Mouse (Mus musculus) liver, adult 2 months (tissue): ENCODE results near the gene Acot2. TPM values are rescaled to one million over a fixed set of nuclear protein-coding genes. Genes with fewer than 3 reads are reported as not detected.

Experiments
- DNase-seq: peaks from one replicate; pipeline ENCODE4 v3.0.0-alpha.2; 2011; ENCODE audit warnings: low read depth, low spot score; ENCODE audit errors: extremely low read depth
- H3K27ac ChIP-seq: fragments of 200-500 bp; replicated peaks from 2 replicates; pipeline ENCODE4 v1.5.1; 2012; ENCODE audit warnings: low read depth, mild to moderate bottlenecking, control low read depth, inconsistent platforms, low read length; ENCODE audit not compliant: insufficient read depth
- H3K27me3 ChIP-seq: fragments of 200-500 bp; 2 replicates; pipeline ENCODE4 v1.6.1; 2012; ENCODE audit warnings: mild to moderate bottlenecking, moderate library complexity, low read length, inconsistent platforms; ENCODE audit not compliant: control insufficient read depth, insufficient read depth
- H3K36me3 ChIP-seq: fragments of 200-500 bp; 2 replicates; pipeline ENCODE4 v1.6.1; 2012; ENCODE audit warnings: low read length, inconsistent platforms; ENCODE audit not compliant: control insufficient read depth, insufficient read depth
- H3K4me1 ChIP-seq: fragments of 200-500 bp; 2 replicates; pipeline ENCODE4 v1.6.1; 2011; ENCODE audit warnings: low read length; ENCODE audit not compliant: control insufficient read depth, insufficient read depth
- H3K4me3 ChIP-seq: fragments of 200-500 bp; 2 replicates; pipeline ENCODE4 v1.5.1; 2011; ENCODE audit warnings: low read depth, mild to moderate bottlenecking, control low read depth, low read length, moderate library complexity; ENCODE audit not compliant: insufficient read depth
- H3K79me2 ChIP-seq: fragments of 200-500 bp; 2 replicates; pipeline ENCODE4 v1.6.1; 2012; ENCODE audit warnings: inconsistent platforms, mild to moderate bottlenecking, low read length, moderate library complexity; ENCODE audit not compliant: control insufficient read depth, insufficient read depth
- H3K9ac ChIP-seq: fragments of 200-500 bp; 2 replicates; pipeline ENCODE4 v1.6.1; 2012; ENCODE audit warnings: low read depth, mild to moderate bottlenecking, control low read depth, inconsistent platforms, low read length
- CTCF ChIP-seq: fragments of 200-500 bp; IDR thresholded peaks from 2 replicates; pipeline ENCODE4 v1.5.1; 2011; ENCODE audit warnings: low read depth, low read length, control low read depth
- POLR2A ChIP-seq: fragments of 200-500 bp; IDR thresholded peaks from 2 replicates; pipeline ENCODE4 v1.6.1; 2011; ENCODE audit warnings: low read length, control low read depth; ENCODE audit not compliant: insufficient read depth; ENCODE audit errors: extremely low read depth
- WGBS: fragments of 180-500 bp; shearing (Covaris S2); methylation state at CpG from one replicate; pipeline ENCODE4 v1.1.7; 2018; 5-methylcytosine and 5-hydroxymethylcytosine counted together
- polyA plus RNA-seq: library from polyadenylated mRNA; depleted of rRNA; stranded (reverse); fragments of >200 nt; gene quantifications from 2 replicates; pipeline ENCODE4 v1.2.3, GENCODE M21; 2012
- total RNA-seq: library from RNA; depleted of rRNA; stranded (reverse); fragments of >200 nt; gene quantifications from 2 replicates; pipeline ENCODE4 v1.2.3, GENCODE M21; 2014

Acot2 gene
- total and polyA plus RNA-seq, 2 experiments = 7.9 to 11.2 TPM

DNA sequence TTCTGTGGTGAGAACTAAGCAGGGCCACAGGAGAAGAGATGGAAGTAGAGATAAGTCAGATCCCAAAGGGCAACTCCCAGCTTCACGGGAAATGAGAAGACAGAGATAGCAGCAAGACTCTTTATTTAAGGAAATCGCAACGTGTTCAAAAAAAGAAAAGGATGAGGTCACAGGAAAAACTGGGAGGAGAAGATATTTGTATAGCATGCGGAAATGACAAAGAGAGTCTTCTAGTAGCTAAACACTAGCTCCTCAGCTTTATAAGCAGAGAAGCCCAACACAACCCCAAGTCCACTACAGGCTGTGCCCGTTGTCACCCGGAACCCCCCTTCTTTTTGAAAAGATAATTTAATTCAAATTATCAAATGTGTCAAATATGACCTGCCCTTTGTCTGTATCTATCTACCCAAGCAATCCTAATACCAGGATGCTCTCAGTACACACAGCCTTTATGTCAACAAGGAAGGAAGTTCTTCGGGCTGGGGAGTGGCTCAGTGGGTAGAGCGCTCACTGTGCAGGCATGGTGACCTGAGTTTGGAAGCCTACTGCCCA, 40.3 kb upstream of the Acot2 start:
- Histone ChIP-seq H3K27me3 (no peaks in the 10 kb centered on the region), H3K9ac (no peak overlapping the region), H3K4me3 (no peak overlapping the region), H3K36me3 (no peaks in the 10 kb centered on the region), H3K79me2 (peaks cover 5% of the 10 kb centered on the region; the same call in 1 of the 2 replicates), H3K27ac (peak overlapping the region; percentile 28; the same call in 1 of the 2 replicates), H3K4me1 (peaks cover 8% of the 10 kb centered on the region)
- peak; percentile 21 for DNase-seq
- 71% methylated on average over 8 of the region's 8 CpGs for WGBS
- TF ChIP-seq POLR2A (no peak), CTCF (no peak)

DNA sequence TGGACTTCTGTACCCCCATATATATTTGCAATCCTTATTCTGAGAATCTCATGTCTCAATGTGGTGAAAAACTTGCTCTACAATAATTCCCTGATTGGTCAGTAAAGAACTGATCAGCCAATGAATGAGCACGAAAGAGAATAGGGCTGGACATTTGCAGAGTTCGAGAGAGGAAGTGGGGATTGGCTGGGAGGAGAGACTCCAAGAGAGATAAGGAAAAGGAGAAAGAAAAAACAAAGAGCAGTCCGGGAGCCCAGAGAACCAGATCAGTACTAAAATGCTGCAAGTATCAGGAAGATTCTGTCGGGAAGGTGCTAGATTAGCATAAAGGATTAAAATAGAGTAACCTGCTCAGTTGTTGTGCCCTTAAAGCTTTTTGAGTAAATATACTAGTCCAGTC, 38.6 kb upstream of the Acot2 start:
- WGBS = 73% methylated on average over 4 of the region's 4 CpGs

GRCm38 (mm10) chr12:83949776-83950492, 37.7 kb upstream of the Acot2 start:
- Histone ChIP-seq H3K9ac (peak overlapping the region; percentile 54), H3K27me3 (no peaks in the 10 kb centered on the region), H3K27ac (0 out of 2 replicates have a peak overlapping the region, but pooled peaks have one; percentile 4), H3K4me1 (peaks cover 14% of the 10 kb centered on the region), H3K4me3 (peak overlapping the region; percentile 77), H3K36me3 (no peaks in the 10 kb centered on the region), H3K79me2 (peaks cover 5% of the 10 kb centered on the region; the same call in 1 of the 2 replicates)
- no peak for TF ChIP-seq POLR2A
- no peak for TF ChIP-seq CTCF
- WGBS = 33% methylated on average over 11 of the region's 11 CpGs
- DNase-seq = peak; percentile 14

More for the DNA sequence above, 38.6 kb upstream of the Acot2 start:
- no peaks in the 10 kb centered on the region for H3K27me3 ChIP-seq
- peaks cover 5% of the 10 kb centered on the region; the same call in 1 of the 2 replicates for H3K79me2 ChIP-seq
- H3K36me3 ChIP-seq = no peaks in the 10 kb centered on the region
- H3K27ac ChIP-seq = no peak overlapping the region
- no peak for DNase-seq
- TF ChIP-seq POLR2A (no peak), CTCF (no peak)
- peaks cover 14% of the 10 kb centered on the region for H3K4me1 ChIP-seq
- no peak overlapping the region for H3K9ac ChIP-seq
- no peak overlapping the region for H3K4me3 ChIP-seq

DNA sequence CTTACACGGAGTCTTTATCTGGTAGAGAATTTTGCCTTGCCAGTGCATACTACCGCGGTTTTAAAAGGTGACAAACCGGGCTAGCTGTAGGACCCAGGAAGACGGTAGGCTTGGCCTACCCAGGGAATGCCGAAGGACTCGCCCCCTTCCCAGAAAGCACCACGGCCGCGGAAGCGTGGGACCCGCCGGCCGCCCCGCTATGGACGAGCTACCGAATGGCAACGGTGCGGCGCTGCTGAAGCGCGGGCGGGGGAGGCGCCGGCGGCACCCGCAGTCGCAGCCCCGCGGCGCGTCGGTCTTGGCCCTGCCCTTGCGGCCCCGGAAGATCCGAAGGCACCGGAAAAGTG, 37.2 kb upstream of the Acot2 start, which contains the start of gene Riox1:
TSS of gene Riox1 (plus strand) at position 116 of the 347 bp plus-strand sequence.
- Histone ChIP-seq H3K27me3 (no peaks in the 10 kb centered on the region), H3K27ac (peak within 1 kb of the TSS; percentile 63)
- peak; percentile 78 for DNase-seq

GRCm38 (mm10) chr12:83950840-83951701, 36.6 kb upstream of the Acot2 start:
- WGBS = under 1% methylated on average over 116 of the region's 116 CpGs

More for the DNA sequence above, 37.2 kb upstream of the Acot2 start, which contains the start of gene Riox1:
- peak within 1 kb of the TSS; percentile 90 for H3K9ac ChIP-seq
- TF ChIP-seq CTCF = no peak
- TF ChIP-seq POLR2A = peak; percentile 50; the same call in 1 of the 2 replicates
- peak within 1 kb of the TSS; percentile 77 for H3K4me3 ChIP-seq
- peaks cover 5% of the 10 kb centered on the region; the same call in 1 of the 2 replicates for H3K79me2 ChIP-seq
- H3K36me3 ChIP-seq = no peaks in the 10 kb centered on the region
- WGBS = under 1% methylated on average over 37 of the region's 37 CpGs
- peaks cover 14% of the 10 kb centered on the region for H3K4me1 ChIP-seq

More at GRCm38 (mm10) chr12:83950840-83951701, 36.6 kb upstream of the Acot2 start:
- Histone ChIP-seq H3K27ac (peak overlapping the region; percentile 63), H3K4me1 (peaks cover 14% of the 10 kb centered on the region), H3K27me3 (no peaks in the 10 kb centered on the region), H3K9ac (peak overlapping the region; percentile 90), H3K79me2 (peaks cover 5% of the 10 kb centered on the region; the same call in 1 of the 2 replicates), H3K36me3 (no peaks in the 10 kb centered on the region), H3K4me3 (peak overlapping the region; percentile 77)
- TF ChIP-seq CTCF (no peak), POLR2A (no peak)
- DNase-seq = peak; percentile 26
